Mouse (Mus musculus) heart, postnatal 25 days (tissue): ENCODE measurements around the gene Boc. TPM values are rescaled to one million over a fixed set of nuclear protein-coding genes. Genes with fewer than 3 reads are reported as not detected.

ENCODE experiments used
- DNase-seq: peaks from one replicate; pipeline ENCODE4 v3.0.0; 2022; ENCODE audit warnings: low spot score
- intact Hi-C: fragments of 180-260 bp; cut with DNase I; formaldehyde crosslinking; loops from one replicate; pipeline ENCODE4 v1.15.1; 2025
- total RNA-seq, 2 experiments: library from RNA; stranded (reverse); gene quantifications; 2 replicates each; pipeline ENCODE4 v1.2.3; 2021

The Boc gene
- total RNA-seq, result 1 to 10 TPM; 4.5 to 5.8 TPM

GRCm38 (mm10) chr16:44558471-44559329, at the start of gene Boc:
Boc (minus strand) TSS chr16:44558897.
- intact Hi-C loops, result loop anchor here (5.0 kb wide), 1 partner anchor 74 kb away; no protein-coding TSS in a partner anchor
- peak; percentile 62 for DNase-seq

- intact Hi-C loops, result no loop called here
- no peak for DNase-seq
Observed at GRCm38 (mm10) chr16:44606643-44607042, 47.9 kb upstream of the Boc start.

- intact Hi-C loops, result no loop called here
Observed at GRCm38 (mm10) chr16:44604021-44604616, 45.4 kb upstream of the Boc start.

GRCm38 (mm10) chr16:44601999-44602794, 43.5 kb upstream of the Boc start:
- intact Hi-C loops, result no loop called here

More at GRCm38 (mm10) chr16:44604021-44604616, 45.4 kb upstream of the Boc start:
- DNase-seq, result no peak

DNA sequence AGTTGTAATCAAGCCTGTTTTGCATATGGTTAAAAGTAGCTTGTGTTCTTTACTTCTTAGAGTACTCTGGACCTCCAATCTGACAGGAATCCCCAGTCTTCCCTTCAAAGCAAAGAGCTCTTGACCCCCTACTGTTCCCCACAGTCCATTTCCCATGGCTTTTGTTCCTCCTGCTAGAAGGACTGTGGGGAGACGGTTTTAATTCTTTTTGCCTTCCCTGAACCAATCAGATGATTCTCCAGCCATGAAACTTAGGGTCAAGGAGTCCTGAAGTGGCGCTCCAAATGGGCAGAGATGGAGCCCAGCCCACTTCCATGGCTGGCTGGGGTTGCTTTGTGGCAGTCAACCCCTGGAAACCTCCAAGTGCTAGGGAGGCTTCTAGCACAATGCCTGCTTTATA, 42.5 kb upstream of the Boc start:
- intact Hi-C loops, result no loop called here
- DNase-seq, result no peak

More at GRCm38 (mm10) chr16:44601999-44602794, 43.5 kb upstream of the Boc start:
- DNase-seq, result no peak

DNA sequence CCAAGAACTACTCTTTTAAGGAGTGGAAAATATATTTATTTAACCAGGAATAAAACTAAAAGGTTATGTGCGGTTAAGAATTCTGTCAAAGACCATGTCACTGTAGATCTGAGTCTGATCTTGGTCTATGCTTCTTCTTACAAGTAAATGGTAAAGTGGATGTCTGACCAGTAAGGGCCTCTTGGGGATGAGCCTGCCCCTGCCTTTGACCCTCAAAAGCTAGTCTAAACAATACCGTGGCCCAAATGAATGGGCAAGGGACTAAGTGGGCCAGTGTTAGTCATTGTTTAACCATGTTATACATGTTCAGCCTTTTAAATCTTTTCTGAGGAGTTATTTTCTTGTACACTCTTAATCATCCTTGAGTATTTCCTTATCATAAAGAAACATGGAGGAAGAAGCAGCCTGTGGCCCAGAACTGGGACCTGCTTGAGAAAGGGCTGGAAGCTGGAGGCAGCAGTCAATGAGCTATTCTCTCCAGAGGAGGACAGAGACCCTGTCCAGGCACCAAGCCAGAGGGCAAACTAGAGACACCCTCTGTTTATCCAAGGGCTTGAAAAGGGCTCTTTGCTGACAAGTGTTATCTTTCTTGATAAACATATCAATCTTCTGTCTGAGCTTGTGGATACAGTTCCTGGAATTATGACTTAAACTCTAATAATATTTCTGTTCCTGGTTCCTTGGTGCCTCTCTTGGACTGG, 38.6 kb upstream of the Boc start:
- DNase-seq, result no peak
- intact Hi-C loops, result no loop called here

GRCm38 (mm10) chr16:44589506-44589905, 30.8 kb upstream of the Boc start:
- intact Hi-C loops, result no loop called here
- DNase-seq, result no peak

- no peak for DNase-seq
- intact Hi-C loops, result no loop called here
Observed at GRCm38 (mm10) chr16:44579421-44580024, 20.8 kb upstream of the Boc start.

- no peak for DNase-seq
- intact Hi-C loops, result no loop called here
Observed at GRCm38 (mm10) chr16:44578551-44578950, 19.9 kb upstream of the Boc start.

- intact Hi-C loops, result no loop called here
- no peak for DNase-seq
Observed at GRCm38 (mm10) chr16:44568056-44568455, 9.4 kb upstream of the Boc start.

GRCm38 (mm10) chr16:44565328-44566210, 6.9 kb upstream of the Boc start:
- intact Hi-C loops, result no loop called here
- no peak for DNase-seq

DNA sequence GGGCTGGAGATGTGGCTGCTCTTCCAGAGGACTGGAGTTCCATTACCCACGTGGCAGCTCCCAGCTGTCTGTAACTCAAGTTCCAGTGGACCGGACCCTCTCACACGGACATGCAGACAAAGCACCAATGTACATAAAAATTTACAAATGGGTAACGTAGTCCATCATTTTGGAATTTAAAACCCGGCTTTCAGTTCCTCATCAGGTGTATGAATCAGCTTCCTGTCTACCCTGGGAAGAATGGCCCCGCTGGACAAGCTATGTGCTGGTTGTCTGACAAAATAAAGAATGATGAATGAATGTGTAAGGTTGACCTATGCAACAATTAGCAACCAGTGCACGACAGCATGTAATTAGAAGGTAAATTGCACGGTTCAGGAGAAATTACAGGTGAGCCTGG, 5.7 kb upstream of the Boc start:
- intact Hi-C loops, result no loop called here
- no peak for DNase-seq

- intact Hi-C loops, result no loop called here
- DNase-seq, result no peak
Observed at GRCm38 (mm10) chr16:44562061-44562460, 3.4 kb upstream of the Boc start.

DNA sequence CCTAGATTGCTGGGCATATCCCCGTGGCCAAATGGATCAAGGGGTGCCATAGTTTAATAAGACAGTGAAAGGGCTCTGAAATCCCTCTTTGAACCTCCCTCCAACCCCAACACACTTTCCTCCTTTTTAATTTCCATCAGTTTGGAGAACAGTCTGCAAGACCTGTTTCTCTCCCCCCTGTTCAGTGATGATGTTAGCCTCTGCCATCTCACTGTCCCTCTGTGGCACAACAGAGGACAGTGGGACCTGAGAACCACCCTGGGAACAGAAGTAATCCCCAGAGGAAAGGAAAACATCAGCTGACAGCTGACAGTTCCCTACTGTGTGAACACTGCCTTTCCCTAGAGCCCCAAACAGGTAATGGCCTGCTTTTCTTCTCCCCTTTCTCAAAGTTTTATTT, 1.5 kb upstream of the Boc start:
- intact Hi-C loops, result no loop called here
- DNase-seq, result no peak

GRCm38 (mm10) chr16:44559330-44559695, 616 bp upstream of the Boc start:
- DNase-seq, result no peak
- intact Hi-C loops, result loop anchor here (5.0 kb wide), 1 partner anchor 73 kb away; no protein-coding TSS in a partner anchor

DNA sequence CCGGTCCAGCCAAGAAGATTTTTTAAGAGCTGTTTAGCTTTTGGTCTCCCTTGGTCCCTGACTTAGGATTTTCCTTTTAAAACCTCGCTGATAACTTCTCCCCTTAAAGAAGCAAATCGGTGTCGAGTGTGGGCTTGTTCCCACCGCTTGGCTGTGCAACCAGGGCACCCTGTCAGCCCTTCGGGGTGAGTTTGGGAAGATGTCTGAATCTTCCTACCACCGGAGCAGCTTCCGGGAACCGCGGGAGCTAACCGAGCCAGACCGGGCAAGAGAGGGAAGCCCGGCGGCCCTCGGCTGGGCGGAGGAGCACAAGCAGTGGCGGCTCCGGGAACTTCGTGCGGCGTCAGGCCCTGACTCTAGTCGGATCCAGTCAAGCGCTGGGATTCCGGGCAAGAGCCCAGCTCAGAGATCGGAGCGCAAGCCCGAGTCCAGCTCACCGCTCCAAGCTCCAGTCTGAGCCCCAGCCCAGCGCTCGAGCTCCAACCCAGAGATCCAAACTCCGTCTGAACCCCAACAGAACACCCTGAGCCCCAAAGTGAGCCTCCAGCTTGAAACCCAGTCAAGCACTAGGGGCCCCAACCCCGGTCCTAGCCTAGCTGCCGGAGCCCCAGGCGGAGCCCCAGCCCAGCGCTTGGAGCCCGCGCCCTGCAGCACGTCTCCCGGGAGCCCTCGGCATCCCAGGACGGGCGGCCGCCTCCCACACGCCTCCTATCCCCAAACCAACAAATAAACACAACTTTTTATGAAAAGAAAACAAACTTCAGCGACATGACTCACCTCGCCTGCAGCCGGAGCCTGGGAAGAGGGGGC, 831 bp downstream of the Boc start:
- intact Hi-C loops, result loop anchor here (5.0 kb wide), 1 partner anchor 74 kb away; no protein-coding TSS in a partner anchor
- DNase-seq, result peak; percentile 63

- no peak for DNase-seq
- intact Hi-C loops, result loop anchor here (5.0 kb wide), 1 partner anchor 75 kb away; no protein-coding TSS in a partner anchor
Observed at GRCm38 (mm10) chr16:44557084-44557483, 1.6 kb downstream of the Boc start.
